Mouse (Mus musculus) spleen, postnatal 4 days (tissue): ENCODE measurements around the gene Serinc4.
"Not testable (repeated sequence)": the region's sequence is repeated elsewhere in the genome, so short reads cannot be mapped to it uniquely, and the experiment has no call there.

Source experiments
- DNase-seq, 2 experiments: peaks; one replicate each; pipeline ENCODE4 v3.0.0; 2022; ENCODE audit warnings: low spot score in 2 of 2

Serinc4 gene

DNA sequence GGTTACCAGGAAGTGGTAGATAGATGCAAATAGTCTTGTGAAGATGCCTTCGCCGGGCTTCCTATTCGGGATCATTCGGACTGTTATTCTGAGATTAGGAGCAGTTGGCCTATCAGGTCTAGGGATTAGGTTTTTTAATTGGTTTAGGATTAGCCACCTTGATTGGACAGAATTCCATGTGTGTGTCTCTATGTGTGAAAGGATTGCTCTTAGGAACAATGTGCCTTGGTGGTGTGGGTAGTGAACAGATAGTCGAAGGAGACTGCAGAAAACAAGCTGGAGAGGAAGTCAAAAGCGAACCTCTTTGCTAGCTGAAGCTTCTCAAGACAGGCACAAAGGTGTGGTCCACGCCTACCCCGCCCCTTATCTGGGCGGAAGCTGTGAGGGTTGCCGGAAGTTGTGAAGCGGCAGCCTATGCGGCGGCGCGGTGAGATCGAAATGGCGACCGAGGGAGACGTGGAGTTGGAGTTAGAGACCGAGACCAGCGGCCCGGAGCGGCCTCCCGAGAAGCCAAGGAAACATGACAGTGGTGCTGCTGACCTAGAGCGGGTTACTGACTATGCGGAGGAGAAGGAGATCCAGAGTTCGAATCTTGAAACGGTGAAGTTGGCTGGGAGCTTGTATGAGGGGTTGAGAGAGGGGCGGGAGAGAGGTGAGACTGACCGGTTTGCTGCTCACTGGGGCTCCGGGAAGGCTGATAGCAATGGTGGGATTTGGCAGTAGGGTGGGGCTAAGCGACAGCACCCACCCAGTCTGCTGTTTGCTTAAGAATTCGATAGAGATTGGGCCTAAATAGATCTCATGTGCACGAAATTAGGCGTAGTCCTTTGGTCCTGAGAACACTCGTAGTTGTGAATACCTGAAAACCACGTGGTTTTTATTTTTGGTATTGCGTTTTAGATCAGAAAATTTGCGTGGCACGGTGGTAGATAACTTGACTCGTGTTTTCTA is at the start of gene Serinc4:
Gene Serinc4, minus strand, starts transcription at position 90 of the 951 bp plus-strand sequence.
- peak; percentile 87 to 93 for DNase-seq

DNA sequence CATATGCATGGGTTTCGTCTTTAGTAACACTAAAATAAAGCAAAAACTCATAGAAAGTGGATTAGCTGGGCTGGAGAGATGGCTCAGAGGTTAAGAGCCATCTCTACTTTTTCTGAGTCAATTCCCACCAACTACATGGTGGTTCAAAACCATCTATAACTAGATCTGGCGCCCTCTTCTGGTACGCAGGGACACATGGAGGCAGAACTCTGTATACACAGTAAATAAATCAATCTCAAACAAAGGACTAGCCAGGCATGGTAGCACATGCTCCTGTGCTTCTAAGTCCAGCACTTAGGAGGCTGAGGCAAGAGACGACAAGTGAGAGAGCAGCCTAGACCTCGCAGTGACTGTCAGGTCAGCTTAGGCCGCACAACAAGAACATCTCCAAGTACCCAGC is 45.0 kb upstream of the Serinc4 start:
- DNase-seq = not testable (repeated sequence)

DNA sequence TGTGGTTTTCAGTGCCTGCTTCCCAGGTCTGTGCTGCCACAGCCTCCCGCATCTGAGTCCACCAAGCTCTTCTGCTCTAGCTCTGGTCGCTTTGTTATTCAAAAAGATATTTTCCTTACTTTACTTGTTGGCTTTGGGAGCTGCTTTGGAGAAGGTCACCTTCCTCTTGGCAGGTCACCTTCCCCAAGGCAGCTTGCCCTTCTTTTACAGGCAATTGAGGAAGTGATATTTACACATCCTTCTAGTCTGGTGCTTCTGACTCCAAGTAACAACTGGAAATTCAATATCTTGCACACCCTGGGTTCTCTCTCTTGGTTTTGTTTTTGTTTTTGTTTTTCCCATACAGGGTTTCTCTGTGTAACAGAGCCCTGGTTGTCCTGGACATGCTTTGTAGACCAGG is 27.8 kb upstream of the Serinc4 start:
- not testable (repeated sequence) for DNase-seq

DNA sequence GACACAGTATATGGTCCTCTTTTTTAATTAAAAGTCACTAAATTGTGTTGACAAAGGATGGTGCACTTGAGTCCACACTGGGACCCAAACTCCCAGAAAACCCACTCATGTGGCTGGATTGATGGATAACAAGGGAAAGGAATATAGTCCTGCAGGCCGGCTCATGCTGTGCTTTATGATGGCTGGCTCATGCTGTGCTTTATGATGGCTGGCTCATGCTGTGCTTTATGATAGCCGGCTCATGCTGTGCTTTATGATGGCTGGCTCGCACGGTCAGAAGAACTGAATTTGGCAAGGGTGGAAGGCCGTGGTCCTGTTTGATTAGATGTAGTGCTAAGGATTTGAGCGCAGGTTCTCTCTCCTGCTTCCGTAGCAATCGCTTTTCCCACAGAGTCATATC is 27.0 kb upstream of the Serinc4 start:
- DNase-seq = no peak

DNA sequence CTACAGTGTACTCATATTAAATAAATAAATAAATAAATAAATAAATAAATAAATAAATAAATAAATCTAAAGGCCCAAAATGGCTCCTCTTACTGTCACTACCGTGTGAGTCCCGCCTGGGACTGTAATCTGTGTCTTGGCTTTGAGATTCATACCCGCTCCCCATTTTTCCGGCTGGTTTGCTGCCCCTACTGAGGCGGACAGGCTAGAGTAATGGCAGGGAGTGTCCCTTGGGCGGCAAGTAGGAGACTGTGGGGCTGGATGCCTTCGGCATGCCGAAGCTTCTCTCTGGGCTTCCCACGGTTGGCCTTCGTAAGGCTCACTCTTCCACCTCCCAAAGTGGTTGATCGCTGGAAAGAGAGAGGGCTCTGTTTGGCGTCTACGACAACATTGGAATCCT is 24.3 kb upstream of the Serinc4 start:
- not testable (repeated sequence) for DNase-seq

DNA sequence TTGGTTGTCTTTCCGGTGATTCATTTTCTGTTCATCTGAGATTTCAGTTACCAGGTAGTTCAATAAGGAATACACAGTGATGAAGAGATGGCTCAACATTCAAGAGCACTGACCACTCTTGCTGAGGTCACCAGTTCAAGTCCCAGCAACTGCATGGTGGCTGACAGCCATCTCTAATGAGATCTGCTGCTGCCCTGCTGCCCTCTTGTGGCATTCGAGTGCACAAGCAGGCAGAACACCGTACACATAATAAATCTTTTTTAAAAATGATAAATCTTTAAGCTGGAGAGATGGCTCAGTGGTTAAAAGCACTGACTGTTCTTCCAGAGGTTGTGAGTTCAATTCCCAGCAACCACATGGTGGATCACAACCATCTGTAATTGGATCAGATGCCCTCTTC is 23.9 kb upstream of the Serinc4 start:
- peak; percentile 35 to 67 for DNase-seq

DNA sequence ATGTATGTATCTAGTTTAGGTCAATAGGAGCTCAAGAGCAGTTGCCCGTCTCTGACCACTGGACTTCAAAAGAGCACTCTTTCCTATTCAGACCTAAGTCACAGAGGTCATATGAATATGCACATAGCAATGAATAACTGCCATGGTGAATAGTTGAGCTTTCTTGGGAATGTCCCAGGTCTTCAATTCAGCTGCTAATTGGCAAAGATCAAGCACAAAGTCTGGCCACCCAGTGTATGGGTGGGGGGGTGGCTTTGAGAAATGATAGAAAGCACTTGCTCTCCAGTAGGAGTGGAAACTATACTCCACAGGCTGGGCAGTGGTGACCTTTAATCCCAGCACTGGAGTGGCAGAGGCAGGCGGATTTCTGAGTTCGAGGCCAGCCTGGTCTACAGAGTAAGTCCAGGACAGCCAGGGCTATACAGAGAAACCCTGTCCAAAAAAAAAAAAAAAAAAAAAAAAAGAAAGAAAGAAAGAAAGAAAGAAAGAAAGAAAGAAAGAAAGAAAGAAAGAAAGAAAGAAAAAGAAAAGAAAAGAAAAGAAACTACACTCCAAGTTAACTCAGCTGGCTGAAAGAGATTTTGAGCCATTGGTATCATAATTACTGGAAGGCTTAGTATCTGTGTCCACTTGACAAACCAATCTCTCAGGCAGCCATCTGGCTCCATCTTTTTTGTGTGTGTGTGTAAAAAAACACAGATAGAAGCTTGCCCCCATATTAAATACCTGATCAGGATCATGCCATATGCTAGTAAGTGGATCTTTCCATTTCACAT is 21.1 kb upstream of the Serinc4 start:
- DNase-seq = no peak

DNA sequence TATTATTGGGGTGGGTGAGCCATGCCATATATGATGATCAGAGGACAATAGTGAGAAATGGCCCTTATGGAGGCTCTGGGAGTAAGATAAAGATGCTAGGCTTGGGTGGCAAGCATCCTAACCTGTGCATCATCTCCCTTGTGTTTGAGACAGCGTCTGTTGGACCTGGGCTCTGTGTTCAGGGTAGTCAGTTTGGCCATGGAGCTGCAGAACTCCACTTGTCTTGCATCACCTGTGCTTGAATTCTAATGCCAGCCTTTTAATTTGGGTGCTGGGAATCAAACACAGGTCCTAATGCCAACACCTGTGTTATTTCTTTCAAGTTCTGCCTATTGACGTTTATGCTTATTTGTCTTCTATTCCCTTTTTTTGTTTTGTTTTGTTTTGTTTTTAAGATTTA is 18.7 kb upstream of the Serinc4 start:
- DNase-seq = not testable (repeated sequence)

DNA sequence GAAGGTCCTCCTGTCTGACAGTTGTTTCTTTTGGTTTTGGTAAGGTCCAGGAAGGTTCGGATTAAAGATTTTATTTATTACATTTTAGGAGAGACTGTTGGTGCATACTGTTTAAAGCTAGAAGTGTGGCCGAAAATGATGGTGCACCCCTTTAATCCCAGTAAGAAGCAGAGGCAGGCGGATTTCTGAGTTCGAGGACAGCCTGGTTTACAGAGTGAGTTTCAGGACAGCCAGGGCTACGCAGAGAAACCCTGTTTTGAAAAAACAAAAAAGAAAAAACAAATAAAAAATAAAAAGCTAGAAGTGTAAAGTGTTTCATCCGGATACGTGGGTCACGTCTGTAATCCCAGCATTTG is 17.6 kb upstream of the Serinc4 start:
- peak in 1 of 2 experiments; percentile 62 for DNase-seq

DNA sequence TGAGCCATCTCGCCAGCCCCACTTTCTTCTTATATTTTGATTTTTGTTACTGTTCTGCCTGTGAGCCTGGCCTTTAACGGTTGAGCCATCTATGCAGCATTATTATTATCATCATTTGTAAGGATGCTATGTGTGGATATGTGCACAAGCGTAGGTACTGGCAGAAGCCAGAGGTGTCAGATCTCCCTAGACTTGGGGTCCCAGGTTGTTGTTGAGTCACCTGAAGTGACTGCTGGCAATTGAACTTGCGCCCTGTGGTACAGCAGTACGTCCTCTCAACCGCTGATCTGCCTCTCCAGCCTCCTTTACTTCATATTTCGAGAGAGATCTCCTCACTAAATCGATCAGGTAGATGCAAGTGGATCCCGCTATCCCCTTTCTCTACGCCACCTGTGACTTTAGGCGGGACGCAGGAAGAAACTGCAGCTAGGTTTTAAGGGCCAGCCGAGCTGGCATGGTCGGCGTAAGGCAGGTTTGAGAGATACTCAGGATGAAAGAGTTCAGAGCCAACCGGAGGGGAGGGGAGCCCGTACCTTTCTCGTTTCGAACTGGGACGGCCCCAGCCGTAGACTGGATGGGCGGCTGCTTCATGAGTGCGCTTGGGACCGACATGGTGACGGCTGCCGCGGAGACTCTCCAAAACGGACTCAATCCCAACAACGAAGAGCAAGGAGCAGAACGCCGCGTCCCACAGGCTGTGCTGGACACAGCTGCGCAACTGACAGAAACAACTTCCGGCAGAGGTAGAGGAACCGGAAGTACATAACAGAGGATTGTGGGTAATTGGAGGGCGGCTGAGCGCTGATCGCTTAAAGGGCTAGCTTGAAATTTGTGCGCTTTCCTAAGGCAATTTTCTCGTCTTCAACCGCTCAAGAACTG is 17.0 kb upstream of the Serinc4 start, which contains the start of gene Mfap1b:
Gene Mfap1b, minus strand, starts transcription at position 767 of the 879 bp plus-strand sequence.
- DNase-seq = peak; percentile 77 to 86

DNA sequence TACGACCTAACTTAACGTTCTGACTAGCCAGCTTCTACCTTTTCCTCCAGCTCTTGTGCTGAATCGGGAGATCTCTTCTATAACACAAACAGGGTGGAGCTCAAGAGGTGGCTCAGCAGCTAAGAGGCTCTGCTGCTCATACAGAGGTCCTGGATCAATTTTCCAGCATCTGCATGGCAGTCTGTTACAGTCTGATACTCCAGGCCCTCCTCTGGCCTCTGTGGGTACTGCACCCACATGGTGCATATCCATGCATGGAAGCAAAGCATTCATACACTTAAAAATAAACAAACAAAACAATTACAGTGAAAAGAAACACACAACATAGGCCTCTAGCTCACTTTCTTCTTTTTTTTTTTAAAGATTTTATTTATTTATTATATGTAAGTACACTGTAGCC is 16.2 kb upstream of the Serinc4 start:
- DNase-seq = not testable (repeated sequence)

DNA sequence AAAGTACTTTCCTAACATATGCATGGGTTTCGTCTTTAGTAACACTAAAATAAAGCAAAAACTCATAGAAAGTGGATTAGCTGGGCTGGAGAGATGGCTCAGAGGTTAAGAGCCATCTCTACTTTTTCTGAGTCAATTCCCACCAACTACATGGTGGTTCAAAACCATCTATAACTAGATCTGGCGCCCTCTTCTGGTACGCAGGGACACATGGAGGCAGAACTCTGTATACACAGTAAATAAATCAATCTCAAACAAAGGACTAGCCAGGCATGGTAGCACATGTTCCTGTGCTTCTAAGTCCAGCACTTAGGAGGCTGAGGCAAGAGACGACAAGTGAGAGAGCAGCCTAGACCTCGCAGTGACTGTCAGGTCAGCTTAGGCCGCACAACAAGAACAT is 12.4 kb upstream of the Serinc4 start:
- DNase-seq = not testable (repeated sequence)

DNA sequence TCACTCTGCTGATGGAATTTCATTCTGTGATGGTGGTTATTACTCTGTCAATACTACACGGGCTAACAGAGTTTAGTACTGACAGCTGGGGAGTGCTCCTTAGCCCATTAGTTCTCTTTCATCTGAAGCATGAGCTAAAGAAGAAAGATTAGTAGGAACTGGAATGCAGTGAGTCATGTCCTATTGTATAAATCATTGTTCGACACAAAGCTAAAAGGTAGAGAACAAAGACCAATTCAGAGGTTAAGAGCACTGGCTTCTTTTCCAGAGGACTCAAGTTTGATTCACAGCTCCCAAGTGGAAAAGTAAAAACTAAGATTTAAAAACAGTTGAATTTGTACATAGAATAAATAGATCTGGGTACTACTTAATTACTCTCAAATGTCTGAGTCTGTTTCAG is 3.5 kb upstream of the Serinc4 start:
- no peak for DNase-seq

DNA sequence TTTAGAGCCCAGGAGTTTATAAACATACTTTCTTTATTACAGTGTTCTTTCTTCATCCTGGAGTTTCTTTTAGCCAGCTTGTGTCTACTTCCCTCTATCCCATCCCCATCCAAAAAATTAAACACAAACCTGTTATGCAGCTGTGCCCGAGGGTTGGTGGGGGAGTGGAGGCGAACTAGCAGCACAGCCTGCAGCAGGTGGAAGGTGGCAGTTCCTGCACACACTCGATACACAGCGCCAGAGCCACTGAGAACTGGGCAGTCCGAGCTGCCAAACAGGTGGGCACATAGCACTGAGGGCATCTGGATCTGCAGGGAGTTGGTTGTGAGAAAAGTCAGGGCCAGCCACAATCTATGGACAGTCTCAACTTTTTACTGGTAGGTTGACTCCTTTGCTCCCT is 1.0 kb downstream of the Serinc4 start:
- no peak for DNase-seq

DNA sequence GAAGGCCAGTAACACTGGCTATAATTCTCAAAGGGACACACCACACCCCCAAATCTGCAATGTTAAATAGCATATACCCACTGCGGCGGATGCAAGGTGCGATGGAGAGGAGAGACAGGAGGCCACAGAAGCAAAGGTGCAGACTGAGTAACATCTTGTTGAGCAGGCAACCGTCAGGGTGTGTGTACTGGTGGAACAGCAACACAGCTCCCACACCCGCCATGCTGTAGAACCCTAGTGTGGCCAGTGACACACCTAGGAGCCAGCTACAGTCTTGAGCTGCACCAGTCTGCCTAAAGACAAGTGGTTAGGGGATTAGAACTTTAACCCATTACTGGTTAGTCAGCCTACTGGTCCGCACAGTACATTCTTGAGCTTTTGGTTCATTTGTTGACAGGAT is 2.7 kb downstream of the Serinc4 start:
- DNase-seq = no peak

DNA sequence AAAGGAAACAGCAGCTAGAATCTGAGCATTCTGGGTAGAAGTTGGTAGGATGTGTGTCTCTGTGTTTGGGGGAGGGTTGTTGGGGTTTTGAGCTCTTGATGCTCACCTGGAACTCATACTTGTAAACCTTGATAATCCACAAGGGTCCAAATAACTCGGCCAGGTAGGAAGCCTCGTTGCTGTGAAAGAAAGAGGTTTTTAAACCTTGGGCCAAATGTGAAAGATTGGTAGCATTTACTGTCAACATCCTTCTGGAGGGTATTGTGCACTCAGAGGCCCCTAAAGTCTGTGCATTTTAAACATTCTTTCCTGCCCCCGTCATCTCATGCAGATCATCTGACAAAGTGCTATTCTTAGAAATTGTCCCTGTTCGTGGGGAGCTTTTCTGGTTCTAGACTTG is 3.6 kb downstream of the Serinc4 start, which contains the start of gene Hypk:
Gene Hypk, plus strand, starts transcription at position 301 of the 400 bp plus-strand sequence.
- DNase-seq = no peak

DNA sequence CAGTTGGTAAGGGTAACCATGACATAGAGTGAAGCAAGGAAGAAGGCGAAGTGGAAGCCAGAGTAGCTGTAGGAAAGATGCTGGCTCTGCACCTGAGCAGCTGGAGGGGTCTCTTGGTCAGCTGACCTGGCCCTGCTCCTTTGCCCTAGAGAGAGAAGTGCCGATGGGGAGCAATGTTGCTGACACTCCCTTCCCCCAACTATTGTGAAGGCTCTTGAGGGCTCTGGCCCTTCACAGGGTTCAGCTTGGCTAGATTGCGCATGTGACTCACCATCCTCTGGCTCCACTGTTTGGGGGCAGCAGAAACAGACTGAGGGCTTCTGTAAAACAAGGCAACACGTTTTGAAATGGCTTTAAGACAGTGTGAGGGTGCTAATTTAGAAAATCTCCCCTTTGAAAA is 4.2 kb downstream of the Serinc4 start:
- DNase-seq = no peak

DNA sequence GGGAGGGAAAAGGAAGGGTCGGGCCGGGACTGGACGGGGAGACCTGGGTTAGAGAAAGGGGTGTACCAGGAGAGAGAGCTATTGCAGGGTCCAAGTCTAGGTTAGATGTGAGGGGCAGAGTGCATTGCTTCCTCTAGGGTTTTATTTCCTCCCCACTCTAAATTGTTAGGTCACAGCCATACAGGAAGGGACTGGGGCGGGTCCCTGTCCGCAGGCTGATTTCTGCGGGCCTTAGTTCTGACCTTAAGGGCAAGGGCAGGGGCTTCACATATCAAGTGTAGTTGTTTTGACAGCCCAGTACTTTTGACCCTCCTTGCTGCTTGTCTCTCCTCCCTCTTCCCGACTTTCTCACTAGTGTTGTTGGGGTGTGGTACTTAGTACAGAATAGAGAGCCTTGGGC is 6.5 kb downstream of the Serinc4 start:
- DNase-seq = no peak

DNA sequence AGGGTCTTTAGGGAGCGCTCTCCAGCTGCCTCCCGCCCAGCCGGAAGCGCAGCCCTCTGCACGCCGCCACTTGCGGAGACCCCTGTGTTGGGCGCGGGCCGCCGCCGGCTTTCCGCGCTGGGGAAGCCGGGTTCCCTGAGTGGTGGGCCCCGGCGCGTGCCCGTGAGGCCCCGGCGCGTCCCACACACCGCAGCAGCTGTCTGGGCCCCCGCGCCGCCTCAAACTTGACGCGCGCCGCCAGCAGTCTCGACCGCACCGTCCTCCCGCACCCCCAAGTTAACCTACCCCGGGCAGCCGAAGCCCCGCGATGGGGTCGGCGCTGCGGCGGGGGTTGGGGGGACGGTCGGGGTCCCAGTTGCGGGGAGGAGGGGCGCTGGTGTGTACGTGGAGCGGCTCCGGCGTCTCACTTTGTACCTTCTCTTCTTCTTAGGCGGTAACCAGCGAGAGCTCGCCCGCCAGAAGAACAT is 7.0 kb downstream of the Serinc4 start:
- DNase-seq = no peak

DNA sequence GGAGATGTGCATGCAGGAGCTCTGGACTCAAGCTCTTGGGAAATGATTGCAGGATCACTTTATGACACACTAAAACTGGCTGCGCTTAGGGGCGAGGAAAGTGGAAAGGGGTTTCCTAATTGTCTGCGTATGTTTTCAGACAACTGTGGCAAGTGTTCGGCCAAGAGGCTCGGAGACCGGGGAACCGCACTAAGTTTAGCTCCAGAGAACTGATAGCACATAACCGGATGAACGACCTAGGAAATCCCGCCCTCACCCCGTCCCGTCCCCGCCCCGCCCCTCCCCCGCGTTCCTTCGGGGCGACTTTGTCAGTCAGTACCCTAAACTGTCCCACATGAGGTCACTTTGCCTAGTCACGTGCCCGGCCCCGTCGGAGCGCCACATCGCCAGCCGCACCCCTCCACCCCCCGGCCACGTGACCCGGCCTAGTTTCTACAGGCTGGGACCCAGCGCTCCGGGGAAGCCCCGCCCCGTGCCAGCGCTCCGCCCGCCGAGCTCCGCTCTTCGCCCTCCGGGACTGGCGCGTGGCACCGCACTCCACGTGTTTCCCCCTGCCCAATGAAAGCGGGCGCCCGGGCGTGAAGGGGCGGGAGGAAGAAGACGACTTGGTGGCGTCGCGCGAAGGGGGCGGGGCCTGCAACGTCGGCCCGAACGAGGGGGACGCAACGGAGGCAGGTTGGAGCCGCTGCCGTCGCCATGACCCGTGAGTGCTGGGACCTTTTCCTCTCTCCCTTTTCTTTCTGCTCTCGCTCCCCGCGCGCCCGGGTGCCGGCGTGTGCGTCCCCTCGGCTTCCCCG is 7.6 kb downstream of the Serinc4 start, which contains the start of gene Serf2:
Gene Serf2, plus strand, starts transcription at position 457 of the 797 bp plus-strand sequence.
- DNase-seq = peak; percentile 99

DNA sequence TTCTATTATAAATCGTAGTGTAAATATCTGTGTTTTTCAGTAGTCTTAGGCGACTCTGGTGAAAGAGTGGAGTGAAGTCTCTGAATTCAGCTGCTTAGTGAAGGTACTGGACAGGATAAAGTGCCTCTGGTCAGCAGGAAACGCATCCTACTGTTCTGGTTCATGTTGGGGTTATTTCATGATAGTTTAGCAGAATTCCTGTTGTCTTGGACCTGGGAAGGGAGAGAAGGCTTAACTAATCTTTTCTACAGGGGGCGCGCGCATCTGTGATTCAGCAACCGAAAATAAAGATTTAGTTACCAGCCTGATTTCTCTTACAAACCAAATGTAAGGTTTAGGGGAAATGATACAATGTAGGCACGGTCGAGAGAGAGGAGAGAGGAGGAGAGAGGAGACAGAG is 8.4 kb downstream of the Serinc4 start:
- DNase-seq = no peak
